Mouse (Mus musculus): ENCODE results near the gene Ovca2.

Ovca2 gene

GRCm38 (mm10) chr11:75167643-75168589 lies 10.7 kb downstream of the Ovca2 start:
- ChIA-PET POLR2A (interaction anchor here in 2 of 4 experiments (1.0 to 1.4 kb wide), 6 partner anchors 14 to 293 kb away, joined by 3 to 5 read pairs (median 4); partner anchors contain the start of genes Rtn4rl1 (in 1 of the 2) and Tlcd2 (in 1 of the 2)), CTCF (interaction anchor here in 3 of 4 experiments (0.6 to 2.3 kb wide), 5 partner anchors 25 to 246 kb away, joined by 3 to 11 read pairs (median 4); no protein-coding TSS in a partner anchor)

- ChIA-PET POLR2A (interaction anchor here in 2 of 4 experiments (1.0 to 1.4 kb wide), 6 partner anchors 16 to 294 kb away, joined by 3 to 5 read pairs (median 4); partner anchors contain the start of genes Rtn4rl1 (in 1 of the 2) and Tlcd2 (in 1 of the 2)), CTCF (interaction anchor here in 1 of 4 experiments (1.7 to 2.3 kb wide), 2 partner anchors 186 to 243 kb away, joined by 6 to 11 read pairs; no protein-coding TSS in a partner anchor)
Observed at GRCm38 (mm10) chr11:75166861-75167642, 11.6 kb downstream of the Ovca2 start.

GRCm38 (mm10) chr11:75166193-75166842 lies 12.3 kb downstream of the Ovca2 start:
- CTCF ChIA-PET = interaction anchor here in 3 of 4 experiments (0.9 to 2.3 kb wide), 10 partner anchors 10 to 345 kb away, joined by 3 to 19 read pairs (median 6); no protein-coding TSS in a partner anchor
- POLR2A ChIA-PET = interaction anchor here in 2 of 4 experiments (0.5 to 1.8 kb wide), 11 partner anchors 12 to 334 kb away, joined by 3 to 5 read pairs (median 3); partner anchors contain the start of genes Ovca2 (in 1 of the 2), Rpa1 (in 1 of the 2), Smg6 (in 1 of the 2) and Smyd4 (in 1 of the 2)

DNA sequence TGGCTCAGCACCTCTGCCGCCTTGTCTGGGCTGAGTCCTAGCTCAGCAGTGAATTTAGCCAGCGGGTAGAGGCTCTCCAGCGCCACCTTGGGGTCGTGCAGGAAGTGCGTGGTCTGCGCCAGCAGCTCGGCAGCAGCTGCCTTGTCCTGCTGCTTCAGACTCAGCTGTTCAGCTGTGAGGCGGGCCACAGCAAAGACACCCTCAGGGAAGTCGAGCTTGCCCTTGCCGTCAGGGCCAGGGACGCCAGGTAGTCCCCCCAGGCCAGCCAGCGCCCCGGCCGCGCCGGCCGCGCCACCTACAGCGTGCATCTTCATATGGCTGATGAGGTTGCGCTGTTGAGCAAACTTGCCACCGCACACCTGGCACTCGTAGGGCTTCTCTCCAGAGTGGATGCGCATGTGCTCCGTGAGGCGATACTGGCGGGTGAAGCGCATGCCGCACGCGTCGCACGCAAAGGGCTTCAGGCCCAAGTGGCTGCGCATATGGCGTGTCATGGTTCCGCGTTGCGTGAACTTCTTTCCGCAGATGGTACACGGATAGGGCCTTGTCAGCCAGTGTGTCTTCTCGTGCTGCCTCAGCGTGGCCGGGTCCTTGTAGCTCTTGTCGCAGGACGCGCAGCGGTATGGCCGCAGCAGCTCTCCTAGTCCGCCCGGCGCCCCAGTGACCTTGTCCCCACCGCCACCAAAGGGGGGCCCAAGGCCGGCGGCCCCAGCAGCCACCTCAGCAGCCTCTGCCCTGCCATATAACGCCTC lies 13.0 kb downstream of the Ovca2 start:
- ChIA-PET POLR2A (interaction anchor here in 3 of 4 experiments (0.5 to 1.8 kb wide), 16 partner anchors 11 to 333 kb away, joined by 3 to 5 read pairs (median 3); partner anchors contain the start of genes Ovca2 (in 1 of the 3), Rpa1 (in 1 of the 3), Smg6 (in 1 of the 3) and Smyd4 (in 1 of the 3)), CTCF (interaction anchor here (0.6 to 1.8 kb wide), 44 partner anchors 9 to 402 kb away, joined by 3 to 19 read pairs (median 3); partner anchors contain the start of genes Dph1 (in 2 of the 4), Ovca2 (in 1 of the 4), Rilp (in 1 of the 4) and Rtn4rl1 (in 1 of the 4))

- CTCF ChIA-PET = interaction anchor here (0.6 to 1.8 kb wide), 39 partner anchors 8 to 345 kb away, joined by 3 to 19 read pairs (median 3); partner anchors contain the start of genes Dph1 (in 2 of the 4), Ovca2 (in 1 of the 4), Rilp (in 1 of the 4) and Rtn4rl1 (in 1 of the 4)
- POLR2A ChIA-PET = interaction anchor here in 3 of 4 experiments (0.6 to 1.8 kb wide), 10 partner anchors 12 to 333 kb away, joined by 3 to 4 read pairs (median 3); partner anchors contain the start of genes Ovca2 (in 1 of the 3), Smg6 (in 1 of the 3), Srr (in 1 of the 3) and Tlcd2 (in 1 of the 3)
Observed at GRCm38 (mm10) chr11:75164750-75165149, 13.9 kb downstream of the Ovca2 start.

DNA sequence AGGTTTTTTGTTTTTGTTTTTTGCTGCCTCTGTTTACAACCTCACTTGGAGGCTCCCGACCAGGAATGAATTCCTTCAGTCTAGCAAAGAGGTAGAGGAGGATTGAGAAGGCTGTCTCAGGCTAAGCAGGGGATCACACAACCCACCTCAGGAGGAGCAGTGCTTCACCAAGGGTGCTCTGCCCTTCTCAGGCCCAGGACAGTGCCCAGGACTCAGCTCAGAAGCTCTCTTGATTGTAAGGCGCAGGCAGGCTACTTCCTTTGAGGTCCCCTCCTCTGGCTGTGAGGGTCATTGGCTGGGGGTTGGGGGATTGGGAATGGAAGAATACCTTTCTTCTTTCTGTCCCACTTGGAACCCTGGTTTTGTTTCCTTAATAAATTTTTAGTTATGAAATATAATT lies 14.6 kb downstream of the Ovca2 start:
- ChIA-PET CTCF (no interaction called here), POLR2A (interaction anchor here in 1 of 4 experiments (0.9 kb wide), 1 partner anchor 183 kb away, joined by 3 read pairs; no protein-coding TSS in a partner anchor)

- ChIA-PET CTCF (no interaction called here), POLR2A (interaction anchor here in 1 of 4 experiments (0.9 kb wide), 1 partner anchor 182 kb away, joined by 3 read pairs; no protein-coding TSS in a partner anchor)
Observed at GRCm38 (mm10) chr11:75163379-75163778, 15.3 kb downstream of the Ovca2 start.

DNA sequence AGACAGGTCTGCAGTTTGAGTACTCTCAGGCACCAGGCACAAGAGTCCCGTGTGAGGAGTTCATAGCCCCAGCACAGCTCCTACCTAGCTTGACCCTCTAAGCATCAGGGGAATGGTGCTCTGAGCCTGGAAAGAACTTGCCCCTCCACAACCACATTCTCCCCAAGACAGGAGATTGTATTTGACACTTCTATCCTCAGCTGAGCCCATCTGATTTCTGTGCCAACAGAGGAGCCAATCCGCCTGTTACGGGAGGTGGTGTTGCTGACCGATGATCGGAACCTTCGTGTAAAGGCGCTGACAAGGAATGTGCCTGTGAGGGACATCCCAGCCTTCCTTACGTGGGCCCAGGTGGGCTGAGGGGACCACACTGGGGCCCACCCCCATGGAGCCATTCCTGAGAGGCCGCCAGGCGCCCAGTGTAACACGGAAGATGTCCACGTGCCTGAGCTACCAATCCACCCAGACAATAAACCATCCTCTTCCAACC lies 16.0 kb downstream of the Ovca2 start:
- CTCF ChIA-PET = no interaction called here
- POLR2A ChIA-PET = interaction anchor here in 2 of 4 experiments (0.5 kb wide), 2 partner anchors 295 to 298 kb away, joined by 3 read pairs; no protein-coding TSS in a partner anchor

DNA sequence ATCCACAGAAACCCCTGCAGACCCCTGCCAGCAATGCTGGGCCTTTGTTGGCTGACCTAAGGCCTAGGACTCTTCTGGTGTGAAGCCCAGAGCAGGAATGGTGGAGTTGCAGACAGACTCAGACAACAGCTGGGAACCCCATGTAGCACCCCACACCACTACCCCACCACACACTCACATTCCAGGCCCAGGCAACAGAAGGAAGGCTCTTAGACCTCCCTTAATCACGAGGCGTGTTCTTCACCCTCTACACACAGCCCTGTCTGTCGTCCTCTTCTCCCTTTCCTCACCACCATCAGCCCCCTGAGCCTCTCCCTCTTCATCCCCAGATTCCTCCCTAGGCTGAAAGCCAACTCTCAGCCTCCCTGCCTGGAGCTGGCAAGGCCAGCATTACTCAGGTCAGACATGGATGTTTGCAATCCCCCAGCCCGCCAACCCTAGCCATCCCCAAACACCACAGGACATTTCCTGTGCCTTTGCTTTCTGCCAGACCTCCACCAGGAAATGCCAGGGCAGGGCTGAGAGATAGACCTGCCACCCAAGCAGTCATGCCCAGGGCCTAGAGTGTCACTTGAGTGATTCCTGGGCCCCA lies 17.1 kb downstream of the Ovca2 start:
- ChIA-PET POLR2A (interaction anchor here in 1 of 4 experiments (1.9 kb wide), 1 partner anchor 9 kb away, joined by 5 read pairs; no protein-coding TSS in a partner anchor), CTCF (interaction anchor here in 3 of 4 experiments (0.6 to 1.3 kb wide), 3 partner anchors 8 to 287 kb away, joined by 3 read pairs; partner anchors contain the start of gene Hic1 (in 2 of the 3))

- POLR2A ChIA-PET = interaction anchor here in 1 of 4 experiments (1.2 to 1.9 kb wide), 2 partner anchors 9 to 16 kb away, joined by 3 to 5 read pairs; no protein-coding TSS in a partner anchor
- CTCF ChIA-PET = interaction anchor here in 3 of 4 experiments (0.6 to 1.3 kb wide), 4 partner anchors 8 to 287 kb away, joined by 3 to 5 read pairs (median 3); partner anchors contain the start of gene Hic1 (in 2 of the 3)
Observed at GRCm38 (mm10) chr11:75160954-75161353, 17.7 kb downstream of the Ovca2 start.

DNA sequence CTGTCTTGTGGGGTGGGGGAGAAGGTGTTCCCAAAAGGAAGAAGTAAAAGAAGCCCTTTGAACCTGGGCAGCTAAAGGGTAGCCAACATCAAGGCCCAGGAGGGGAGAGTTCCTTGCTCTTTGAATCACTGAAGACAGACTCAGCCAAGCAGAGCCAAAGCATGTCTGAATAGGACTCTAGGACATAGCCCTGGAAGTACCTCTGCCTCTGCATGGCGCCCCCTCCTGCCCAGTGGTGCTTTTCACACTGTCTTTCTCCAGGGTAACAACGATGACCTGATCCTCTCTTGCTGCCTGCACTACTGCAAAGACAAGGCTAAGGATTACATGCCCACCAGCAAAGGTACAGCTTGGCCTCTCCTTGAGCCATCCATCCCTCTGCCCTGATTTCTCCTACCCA lies 19.1 kb downstream of the Ovca2 start:
- ChIA-PET POLR2A (interaction anchor here in 3 of 4 experiments (1.2 to 1.9 kb wide), 4 partner anchors 11 to 178 kb away, joined by 3 to 5 read pairs (median 4); no protein-coding TSS in a partner anchor), CTCF (interaction anchor here in 3 of 4 experiments (1.3 to 2.3 kb wide), 4 partner anchors 10 to 178 kb away, joined by 4 to 11 read pairs (median 6); partner anchors contain the start of gene Hic1 (in 1 of the 3))

DNA sequence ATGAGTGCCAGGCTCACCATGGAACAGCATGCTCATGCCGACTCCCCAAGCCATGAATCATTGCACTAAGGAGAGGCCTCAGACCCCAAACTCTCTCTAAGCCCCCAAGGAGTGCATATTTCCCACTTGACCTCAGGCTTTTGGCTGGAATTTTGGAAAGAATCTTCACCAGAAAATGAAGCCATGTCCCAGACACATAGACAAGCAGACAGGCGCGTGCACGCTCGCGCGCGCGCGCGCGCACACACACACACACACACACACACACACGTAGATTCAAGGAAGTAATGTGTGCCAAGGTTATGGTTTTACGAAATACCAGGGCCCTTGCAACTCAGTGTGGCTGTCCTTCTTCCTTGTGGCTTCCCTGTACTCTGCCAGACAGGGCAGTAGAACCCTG lies 20.2 kb downstream of the Ovca2 start:
- ChIA-PET POLR2A (interaction anchor here (0.7 to 1.5 kb wide), 5 partner anchors 9 to 377 kb away, joined by 3 to 4 read pairs (median 4); no protein-coding TSS in a partner anchor), CTCF (interaction anchor here (0.7 to 2.3 kb wide), 6 partner anchors 11 to 207 kb away, joined by 4 to 11 read pairs (median 4); partner anchors contain the start of gene Hic1 (in 2 of the 4))

GRCm38 (mm10) chr11:75157901-75158300 lies 20.7 kb downstream of the Ovca2 start:
- POLR2A ChIA-PET = interaction anchor here in 2 of 4 experiments (0.8 to 1.5 kb wide), 2 partner anchors 9 to 12 kb away, joined by 3 to 4 read pairs; no protein-coding TSS in a partner anchor
- CTCF ChIA-PET = interaction anchor here in 3 of 4 experiments (0.7 to 2.8 kb wide), 6 partner anchors 8 to 176 kb away, joined by 4 to 11 read pairs (median 4); partner anchors contain the start of gene Hic1 (in 3 of the 3)

GRCm38 (mm10) chr11:75157037-75157436 lies 21.6 kb downstream of the Ovca2 start:
- POLR2A ChIA-PET = interaction anchor here in 3 of 4 experiments (0.8 to 1.3 kb wide), 5 partner anchors 10 to 220 kb away, joined by 3 to 5 read pairs (median 4); no protein-coding TSS in a partner anchor
- CTCF ChIA-PET = interaction anchor here in 1 of 4 experiments (1.0 to 2.8 kb wide), 3 partner anchors 9 to 176 kb away, joined by 4 to 11 read pairs (median 5); partner anchors contain the start of gene Hic1

DNA sequence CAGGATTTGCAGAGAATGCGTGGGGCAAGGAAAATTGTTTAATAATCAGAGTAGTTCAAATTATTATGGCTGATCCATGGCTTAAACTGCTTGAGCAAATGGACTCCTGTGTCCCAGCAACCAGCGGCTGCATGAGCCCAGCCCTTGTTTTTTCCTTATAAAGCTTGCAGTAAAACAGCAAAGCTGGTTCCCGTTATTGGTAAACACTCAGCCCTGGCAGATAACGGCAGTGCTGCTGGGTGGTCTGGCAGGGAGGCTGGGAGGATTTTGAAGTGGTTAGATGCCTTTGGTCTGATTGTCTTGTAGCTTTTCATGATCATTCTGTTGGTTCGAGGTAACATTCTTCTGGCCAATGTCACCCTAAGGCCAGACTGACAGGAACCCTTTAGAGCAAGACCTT lies 22.2 kb downstream of the Ovca2 start:
- POLR2A ChIA-PET = interaction anchor here in 3 of 4 experiments (0.5 to 1.3 kb wide), 4 partner anchors 9 to 75 kb away, joined by 3 to 5 read pairs (median 4); no protein-coding TSS in a partner anchor
- CTCF ChIA-PET = interaction anchor here in 3 of 4 experiments (1.0 to 2.8 kb wide), 4 partner anchors 9 to 175 kb away, joined by 3 to 11 read pairs (median 4); partner anchors contain the start of gene Hic1 (in 1 of the 3)
